7 mouse cellular contexts compared by ENCODE assay signal in genomic region chr6:90470947-90471541, GRCm38 (mm10). TPM values are rescaled to one million over a fixed set of nuclear protein-coding genes. Genes with fewer than 3 reads are reported as not detected.
DNase-seq lines count a peak whose midpoint lies in the region; ATAC-seq and TF ChIP-seq lines count a peak whose summit lies in the region.

No protein-coding gene starts in this region.

- peaks cover 13% of the 10 kb centered on the region for H3K4me1 ChIP-seq in liver, postnatal 0 days (ENCODE audit: insufficient read depth)
- H3K4me1 ChIP-seq in hindbrain, embryonic 14.5 days (replicated peaks; ENCODE audit: control insufficient read depth, insufficient read depth, low read length): no peaks in the 10 kb centered on the region

- no peak for ATAC-seq in liver, postnatal 0 days
- peak; percentile 28; the same call in 1 of the 2 replicates for ATAC-seq in hindbrain, embryonic 14.5 days (ENCODE audit: low FRiP score)

- no peaks in the 10 kb centered on the region for H3K27me3 ChIP-seq in liver, postnatal 0 days (ENCODE audit: insufficient read depth, low read length)
- H3K27me3 ChIP-seq in hindbrain, embryonic 14.5 days (ENCODE audit: control insufficient read depth, insufficient read depth, low read length): no peaks in the 10 kb centered on the region

- peak; percentile 42; the same call in 1 of the 2 replicates for TF ChIP-seq EP300 in liver, postnatal 0 days (IDR thresholded peaks at IDR 0.05; ENCODE audit: low read depth)

- peak overlapping the region; percentile 69 for H3K27ac ChIP-seq in liver, postnatal 0 days (ENCODE audit: low read depth)
- H3K27ac ChIP-seq in hindbrain, embryonic 14.5 days: no peak overlapping the region

- H3K9ac ChIP-seq in liver, postnatal 0 days (replicated peaks): peak overlapping the region; percentile 71
- no peak overlapping the region for H3K9ac ChIP-seq in hindbrain, embryonic 14.5 days

- TF ChIP-seq CTCF in liver, postnatal 0 days (IDR thresholded peaks at IDR 0.05; ENCODE audit: low read depth): no peak

- intact Hi-C loops in left cerebral cortex, postnatal 4 days (cut with DNase I): no loop called here

- H3K9me3 ChIP-seq in liver, postnatal 0 days (ENCODE audit: low read length): no peaks in the 10 kb centered on the region
- H3K9me3 ChIP-seq in hindbrain, embryonic 14.5 days (ENCODE audit: control insufficient read depth, low read length): no peaks in the 10 kb centered on the region

- DNase-seq in liver, postnatal 0 days: no peak
- DNase-seq in liver: no peak
- DNase-seq in frontal cortex, postnatal 36 days (ENCODE audit: low spot score in 2 of 2): peak; percentile 49 to 65
- DNase-seq in hindbrain, embryonic 14.5 days (ENCODE audit: low spot score): no peak
- peak; percentile 83 for DNase-seq in left cerebral cortex, postnatal 4 days
- DNase-seq in right cerebral cortex, postnatal 14 days: peak; percentile 37
- DNase-seq in thymus, postnatal 10 days (ENCODE audit: low spot score in 2 of 2): no peak

- H3K36me3 ChIP-seq in liver, postnatal 0 days (replicated peaks; ENCODE audit: insufficient read depth, low read length): peaks cover 18% of the 10 kb centered on the region
- H3K36me3 ChIP-seq in hindbrain, embryonic 14.5 days (replicated peaks; ENCODE audit: control insufficient read depth, insufficient read depth): no peaks in the 10 kb centered on the region

- WGBS in liver, postnatal 0 days (ENCODE audit: insufficient replicate concordance): 62% methylated on average over 12 of the region's 12 CpGs
- WGBS in hindbrain, embryonic 14.5 days: 51% methylated on average over 12 of the region's 12 CpGs

- peak overlapping the region; percentile 74 for H3K4me2 ChIP-seq in liver, postnatal 0 days (ENCODE audit: low read depth, low read length)
- no peak overlapping the region for H3K4me2 ChIP-seq in hindbrain, embryonic 14.5 days (replicated peaks)

- peak overlapping the region; percentile 48; the same call in 1 of the 2 replicates for H3K4me3 ChIP-seq in liver, postnatal 0 days (ENCODE audit: low read depth, low read length)
- no peak overlapping the region for H3K4me3 ChIP-seq in hindbrain, embryonic 14.5 days (replicated peaks; ENCODE audit: low read length)

RNA-seq across cellular contexts. Expression of gene Klf15, which starts 8.7 kb away (rescaled TPM):
- polyA plus RNA-seq in liver, postnatal 0 days (2015; fragmentation: Nextera tagmentation; extraction: Ambion mirVana): 22.4 and 45.6 TPM in 2 replicates
- 15.7 and 16.2 TPM in 2 replicates for polyA plus RNA-seq in hindbrain, embryonic 14.5 days (2014; fragmentation: Nextera tagmentation; extraction: Ambion mirVana)
- 10 to 100 TPM; 11.7 to 12.3 TPM for total RNA-seq in left cerebral cortex, postnatal 4 days (2021)

RNA-seq across cellular contexts. Expression of gene Aldh1l1, which starts 15.2 kb away (rescaled TPM):
- 104 and 114 TPM in 2 replicates for polyA plus RNA-seq in liver, postnatal 0 days (2015; fragmentation: Nextera tagmentation; extraction: Ambion mirVana)
- polyA plus RNA-seq in hindbrain, embryonic 14.5 days (2014; fragmentation: Nextera tagmentation; extraction: Ambion mirVana): 47.0 and 53.8 TPM in 2 replicates
- 10 to 100 TPM; 56.1 to 57.5 TPM for total RNA-seq in left cerebral cortex, postnatal 4 days (2021)

RNA-seq across cellular contexts. Expression of gene Cfap100, which starts 42.4 kb away (rescaled TPM):
- polyA plus RNA-seq in liver, postnatal 0 days (2015; fragmentation: Nextera tagmentation; extraction: Ambion mirVana): 0.06 TPM in 1 of 2 replicates, not detected in the other
- polyA plus RNA-seq in hindbrain, embryonic 14.5 days (2014; fragmentation: Nextera tagmentation; extraction: Ambion mirVana): 5.6 and 5.7 TPM in 2 replicates
- 1 to 10 TPM; 6.7 to 8.5 TPM for total RNA-seq in left cerebral cortex, postnatal 4 days (2021)

Comparison
In these comparisons a context has a peak if more than half of its experiments do, and no peak if none do; other contexts are left out.
1. DNase-seq: peak in frontal cortex, postnatal 36 days (2 of 2), left cerebral cortex, postnatal 4 days (single experiment) and right cerebral cortex, postnatal 14 days (single experiment); none in liver, postnatal 0 days (single experiment), liver (single experiment), hindbrain, embryonic 14.5 days (single experiment) and thymus, postnatal 10 days (0 of 2).